Mouse (Mus musculus): Measurements from ENCODE around the gene Cux2. TPM values are rescaled to one million over a fixed set of nuclear protein-coding genes. Genes with fewer than 3 reads are reported as not detected.
A peak's percentile ranks its signal among the peaks of the same experiment; 100 is the strongest.

Gene Cux2
- 0.07 TPM in 1 of 2 replicates, not detected in the other for polyA plus RNA-seq (2012; ENCODE audit: insufficient read depth, insufficient read length, missing spikeins)

- TF ChIP-seq POLR2A (IDR thresholded peaks at IDR 0.05; ENCODE audit: borderline replicate concordance, low read depth, low read length) (no peak), CTCF (IDR thresholded peaks at IDR 0.05; ENCODE audit: low read depth, low read length) (peak; percentile 85)
- Histone ChIP-seq H3K4me3 (ENCODE audit: insufficient read depth, low read length) (peak within 1 kb of the TSS; percentile 56), H3K4me1 (ENCODE audit: control insufficient read depth, insufficient read depth, low read length) (peaks cover 3% of the 10 kb centered on the region; the same call in 1 of the 2 replicates), H3K27ac (ENCODE audit: insufficient read depth, low read depth, low read length) (no peak within 1 kb of the TSS)
These were observed at the start of gene Cux2 for GRCm38 (mm10) chr5:122050017-122050831. Gene Cux2 (minus strand): TSS chr5:122050102.

GRCm38 (mm10) chr5:122094439-122094838, 44.5 kb upstream of the Cux2 start:
- TF ChIP-seq CTCF (IDR thresholded peaks at IDR 0.05; ENCODE audit: low read depth, low read length), result no peak
- TF ChIP-seq POLR2A (IDR thresholded peaks at IDR 0.05; ENCODE audit: borderline replicate concordance, low read depth, low read length), result no peak
- Histone ChIP-seq H3K4me3 (ENCODE audit: insufficient read depth, low read length) (no peak overlapping the region), H3K4me1 (ENCODE audit: control insufficient read depth, insufficient read depth, low read length) (no peaks in the 10 kb centered on the region), H3K27ac (ENCODE audit: insufficient read depth, low read depth, low read length) (no peak overlapping the region)

GRCm38 (mm10) chr5:122093734-122094133, 43.8 kb upstream of the Cux2 start:
- Histone ChIP-seq H3K4me3 (ENCODE audit: insufficient read depth, low read length) (no peak overlapping the region), H3K4me1 (ENCODE audit: control insufficient read depth, insufficient read depth, low read length) (no peaks in the 10 kb centered on the region), H3K27ac (ENCODE audit: insufficient read depth, low read depth, low read length) (no peak overlapping the region)
- TF ChIP-seq CTCF (IDR thresholded peaks at IDR 0.05; ENCODE audit: low read depth, low read length), result no peak

GRCm38 (mm10) chr5:122092794-122093193, 42.9 kb upstream of the Cux2 start:
- Histone ChIP-seq H3K4me3 (ENCODE audit: insufficient read depth, low read length) (no peak overlapping the region), H3K4me1 (ENCODE audit: control insufficient read depth, insufficient read depth, low read length) (no peaks in the 10 kb centered on the region), H3K27ac (ENCODE audit: insufficient read depth, low read depth, low read length) (no peak overlapping the region)
- TF ChIP-seq CTCF (IDR thresholded peaks at IDR 0.05; ENCODE audit: low read depth, low read length), result no peak
- TF ChIP-seq POLR2A (IDR thresholded peaks at IDR 0.05; ENCODE audit: borderline replicate concordance, low read depth, low read length), result no peak

- no peak overlapping the region for H3K4me3 ChIP-seq (ENCODE audit: insufficient read depth, low read length)
- H3K4me1 ChIP-seq (ENCODE audit: control insufficient read depth, insufficient read depth, low read length), result no peaks in the 10 kb centered on the region
- no peak overlapping the region for H3K27ac ChIP-seq (ENCODE audit: insufficient read depth, low read depth, low read length)
- TF ChIP-seq CTCF (IDR thresholded peaks at IDR 0.05; ENCODE audit: low read depth, low read length) (peak; percentile 45), POLR2A (IDR thresholded peaks at IDR 0.05; ENCODE audit: borderline replicate concordance, low read depth, low read length) (no peak)
These were observed 41.2 kb upstream of the Cux2 start for GRCm38 (mm10) chr5:122091070-122091469.

GRCm38 (mm10) chr5:122089664-122090063, 39.8 kb upstream of the Cux2 start:
- Histone ChIP-seq H3K4me1 (ENCODE audit: control insufficient read depth, insufficient read depth, low read length) (peaks cover 9% of the 10 kb centered on the region), H3K4me3 (ENCODE audit: insufficient read depth, low read length) (no peak overlapping the region), H3K27ac (ENCODE audit: insufficient read depth, low read depth, low read length) (no peak overlapping the region)
- TF ChIP-seq CTCF (IDR thresholded peaks at IDR 0.05; ENCODE audit: low read depth, low read length) (no peak), POLR2A (IDR thresholded peaks at IDR 0.05; ENCODE audit: borderline replicate concordance, low read depth, low read length) (no peak)

- Histone ChIP-seq H3K4me1 (ENCODE audit: control insufficient read depth, insufficient read depth, low read length) (peaks cover 14% of the 10 kb centered on the region), H3K27ac (ENCODE audit: insufficient read depth, low read depth, low read length) (no peak overlapping the region), H3K4me3 (ENCODE audit: insufficient read depth, low read length) (no peak overlapping the region)
- peak; percentile 52 for TF ChIP-seq CTCF (IDR thresholded peaks at IDR 0.05; ENCODE audit: low read depth, low read length)
- no peak for TF ChIP-seq POLR2A (IDR thresholded peaks at IDR 0.05; ENCODE audit: borderline replicate concordance, low read depth, low read length)
These were observed 39.0 kb upstream of the Cux2 start for GRCm38 (mm10) chr5:122088917-122089316.

GRCm38 (mm10) chr5:122086121-122086520, 36.2 kb upstream of the Cux2 start:
- Histone ChIP-seq H3K4me3 (ENCODE audit: insufficient read depth, low read length) (no peak overlapping the region), H3K27ac (ENCODE audit: insufficient read depth, low read depth, low read length) (no peak overlapping the region), H3K4me1 (ENCODE audit: control insufficient read depth, insufficient read depth, low read length) (peaks cover 14% of the 10 kb centered on the region)
- TF ChIP-seq POLR2A (IDR thresholded peaks at IDR 0.05; ENCODE audit: borderline replicate concordance, low read depth, low read length) (no peak), CTCF (IDR thresholded peaks at IDR 0.05; ENCODE audit: low read depth, low read length) (no peak)

GRCm38 (mm10) chr5:122085291-122085690, 35.4 kb upstream of the Cux2 start:
- Histone ChIP-seq H3K27ac (ENCODE audit: insufficient read depth, low read depth, low read length) (no peak overlapping the region), H3K4me1 (ENCODE audit: control insufficient read depth, insufficient read depth, low read length) (peaks cover 14% of the 10 kb centered on the region), H3K4me3 (ENCODE audit: insufficient read depth, low read length) (no peak overlapping the region)
- TF ChIP-seq CTCF (IDR thresholded peaks at IDR 0.05; ENCODE audit: low read depth, low read length), result no peak
- TF ChIP-seq POLR2A (IDR thresholded peaks at IDR 0.05; ENCODE audit: borderline replicate concordance, low read depth, low read length), result no peak

- Histone ChIP-seq H3K4me3 (ENCODE audit: insufficient read depth, low read length) (no peak overlapping the region), H3K4me1 (ENCODE audit: control insufficient read depth, insufficient read depth, low read length) (peaks cover 14% of the 10 kb centered on the region), H3K27ac (ENCODE audit: insufficient read depth, low read depth, low read length) (0 out of 2 replicates have a peak overlapping the region, but pooled peaks have one; percentile 13)
- TF ChIP-seq POLR2A (IDR thresholded peaks at IDR 0.05; ENCODE audit: borderline replicate concordance, low read depth, low read length) (no peak), CTCF (IDR thresholded peaks at IDR 0.05; ENCODE audit: low read depth, low read length) (no peak)
These were observed 34.6 kb upstream of the Cux2 start for GRCm38 (mm10) chr5:122084470-122084869.

Measured in bone marrow macrophage, adult 2 months (primary cell).